Mouse (Mus musculus) small intestine, adult 2 months (tissue): ENCODE measurements around the gene Fgf18.

Source experiments
- CTCF ChIP-seq: fragments of 200-500 bp; IDR thresholded peaks from 2 replicates; pipeline ENCODE4 v1.5.1; 2012; ENCODE audit warnings: low read depth, mild to moderate bottlenecking, control low read depth, inconsistent platforms, low read length, moderate library complexity, mixed read lengths; ENCODE audit not compliant: insufficient replicate concordance, insufficient read length; ENCODE audit errors: extremely low read depth
- POLR2A ChIP-seq: fragments of 200-500 bp; IDR thresholded peaks from 2 replicates; pipeline ENCODE4 v1.6.1; 2012; ENCODE audit warnings: low read depth, mild to moderate bottlenecking, control low read depth, inconsistent platforms, low read length, moderate library complexity

DNA sequence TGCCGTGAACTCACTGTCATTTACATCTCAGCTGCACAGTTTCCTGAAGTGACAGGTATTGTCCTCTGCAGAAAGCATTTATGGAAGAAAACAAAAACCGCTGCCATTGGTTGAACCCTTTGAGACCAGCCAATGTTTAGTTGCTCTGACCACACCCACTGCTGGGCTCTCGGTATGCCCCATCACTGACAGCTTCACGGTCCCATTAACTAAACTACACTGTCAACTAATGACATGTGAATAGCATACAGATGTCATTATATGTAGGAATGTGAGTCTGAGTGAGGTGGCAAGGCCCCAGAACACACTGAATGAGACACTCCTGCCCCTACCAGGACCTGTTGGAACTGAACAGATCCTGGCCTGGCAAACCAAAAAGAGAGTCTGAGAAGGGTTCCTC lies 47.8 kb downstream of the Fgf18 start:
- TF ChIP-seq POLR2A (no peak), CTCF (no peak)
